In genomic region chr17:23551963-23552362, GRCm38 (mm10) we compare ENCODE assay signal across 25 mouse cellular contexts. TPM values are rescaled to one million over a fixed set of nuclear protein-coding genes. Genes with fewer than 3 reads are reported as not detected.
A peak's percentile ranks its signal among the peaks of the same experiment; 100 is the strongest.
DNase-seq lines count a peak whose midpoint lies in the region; ATAC-seq and TF ChIP-seq lines count a peak whose summit lies in the region.
"Had no signal": no experiment of that assay in that cellular context is flagged by ENCODE, and none has a peak within 500 bp of the region (broad histone marks: within the 10 kb centered on the region; RNA-seq: fewer than 3 reads in every experiment).

No protein-coding gene starts in this region.

- no peak overlapping the region for H3K4me3 ChIP-seq in liver, embryonic 12.5 days
- no peak overlapping the region for H3K4me3 ChIP-seq in liver, embryonic 11.5 days (ENCODE audit: low read depth, low read length)
- H3K4me3 ChIP-seq in MEL (ENCODE audit: control insufficient read depth in 1 of 2, insufficient read depth in 1 of 2, low read depth in 2 of 2, low read length in 2 of 2): peak overlapping the region; percentile 35 to 56
- no peak overlapping the region for H3K4me3 ChIP-seq in liver, embryonic 13.5 days (replicated peaks)

- H3K27ac ChIP-seq in liver, embryonic 12.5 days: peak overlapping the region; percentile 82; the same call in 1 of the 2 replicates
- no peak overlapping the region for H3K27ac ChIP-seq in liver, embryonic 11.5 days (ENCODE audit: low read depth, low read length)
- H3K27ac ChIP-seq in MEL (ENCODE audit: control insufficient read depth, low read depth, low read length): peak overlapping the region; percentile 67
- no peak overlapping the region for H3K27ac ChIP-seq in liver, embryonic 13.5 days
- H3K27ac ChIP-seq: embryonic facial prominence, embryonic 12.5 days; hindbrain, embryonic 12.5 days; macrophage had no signal

- TF ChIP-seq POLR2A in MEL (IDR thresholded peaks at IDR 0.05; ENCODE audit: control insufficient read depth in 1 of 2, insufficient read depth in 1 of 2, low read depth in 1 of 2, low read length in 2 of 2, poor library complexity in 1 of 2): peak in 1 of 2 experiments; percentile 42; a peak in 1 of 4 replicates

- no peak for TF ChIP-seq RAD21 in MEL (IDR thresholded peaks at IDR 0.05; ENCODE audit: low read depth, low read length)

- H3K4me2 ChIP-seq in liver, embryonic 12.5 days: 0 out of 2 replicates have a peak overlapping the region, but pooled peaks have one; percentile 21
- no peak overlapping the region; the same call in 1 of the 2 replicates for H3K4me2 ChIP-seq in liver, embryonic 11.5 days
- H3K4me2 ChIP-seq in liver, embryonic 13.5 days: 0 out of 2 replicates have a peak overlapping the region, but pooled peaks have one; percentile 14

- no peaks in the 10 kb centered on the region for H3K27me3 ChIP-seq in liver, embryonic 12.5 days (replicated peaks)
- no peaks in the 10 kb centered on the region for H3K27me3 ChIP-seq in liver, embryonic 11.5 days (replicated peaks; ENCODE audit: control insufficient read depth, insufficient read depth, low read length)
- no peaks in the 10 kb centered on the region for H3K27me3 ChIP-seq in MEL (ENCODE audit: control insufficient read depth in 1 of 2, insufficient read depth in 2 of 2, low read length in 2 of 2)
- no peaks in the 10 kb centered on the region for H3K27me3 ChIP-seq in liver, embryonic 13.5 days
- H3K27me3 ChIP-seq: embryonic facial prominence, embryonic 12.5 days; hindbrain, embryonic 12.5 days; Patski had no signal

- no peak for TF ChIP-seq CTCF in MEL (IDR thresholded peaks at IDR 0.05 in 2 of 3, conservative IDR thresholded peaks at IDR 0.05 in 1 of 3; ENCODE audit: control insufficient read depth in 1 of 3, insufficient read depth in 1 of 3, low read depth in 2 of 3, low read length in 3 of 3, poor library complexity in 1 of 3, severe bottlenecking in 1 of 3)

- peaks cover 1% of the 10 kb centered on the region; the same call in 1 of the 2 replicates for H3K79me2 ChIP-seq in MEL (ENCODE audit: control insufficient read depth, insufficient read depth, low read length, poor library complexity)

- H3K9me3 ChIP-seq in liver, embryonic 12.5 days (replicated peaks): no peaks in the 10 kb centered on the region
- no peaks in the 10 kb centered on the region for H3K9me3 ChIP-seq in liver, embryonic 11.5 days (ENCODE audit: control insufficient read depth, low read length)
- no peaks in the 10 kb centered on the region for H3K9me3 ChIP-seq in MEL (replicated peaks; ENCODE audit: insufficient read depth, low read length)
- H3K9me3 ChIP-seq in liver, embryonic 13.5 days (replicated peaks): no peaks in the 10 kb centered on the region
- H3K9me3 ChIP-seq: embryonic facial prominence, embryonic 12.5 days; hindbrain, embryonic 12.5 days; midbrain, embryonic 12.5 days had no signal

- peaks cover 23% of the 10 kb centered on the region for H3K36me3 ChIP-seq in liver, embryonic 12.5 days
- no peaks in the 10 kb centered on the region for H3K36me3 ChIP-seq in liver, embryonic 11.5 days (ENCODE audit: control insufficient read depth, insufficient read depth, low read length)
- H3K36me3 ChIP-seq in MEL (ENCODE audit: control insufficient read depth in 1 of 2, insufficient read depth in 2 of 2, low read length in 2 of 2): peaks cover 0 to 5% of the 10 kb centered on the region in 2 experiments; a peak in 2 of 4 replicates
- H3K36me3 ChIP-seq in liver, embryonic 13.5 days: peaks cover 24% of the 10 kb centered on the region

- H3K4me1 ChIP-seq in liver, embryonic 12.5 days: peaks cover 48% of the 10 kb centered on the region
- H3K4me1 ChIP-seq in liver, embryonic 11.5 days (replicated peaks; ENCODE audit: control insufficient read depth, insufficient read depth, low read length): peaks cover 8% of the 10 kb centered on the region; the same call in 1 of the 2 replicates
- H3K4me1 ChIP-seq in MEL (ENCODE audit: control insufficient read depth in 1 of 2, insufficient read depth in 2 of 2, low read length in 2 of 2): peaks cover 0 to 10% of the 10 kb centered on the region in 2 experiments; a peak in 2 of 4 replicates
- peaks cover 51% of the 10 kb centered on the region for H3K4me1 ChIP-seq in liver, embryonic 13.5 days (replicated peaks)

- no peak for ATAC-seq in liver, embryonic 12.5 days
- no peak for ATAC-seq in liver, embryonic 11.5 days (replicated peaks; ENCODE audit: low FRiP score)
- ATAC-seq in liver, embryonic 13.5 days (ENCODE audit: low read depth): no peak
- ATAC-seq in frontal cortex, adult (ENCODE audit: low TSS enrichment): no peak
- ATAC-seq: forebrain, embryonic 14.5 days; Patski had no signal

- 49% methylated on average over 5 of the region's 5 CpGs for WGBS in liver, embryonic 12.5 days (ENCODE audit: insufficient replicate concordance)
- 54% methylated on average over 5 of the region's 5 CpGs for WGBS in liver, embryonic 11.5 days
- 55% methylated on average over 5 of the region's 5 CpGs for WGBS in liver, embryonic 13.5 days (ENCODE audit: insufficient replicate concordance)

- TF ChIP-seq EP300 in MEL (IDR thresholded peaks at IDR 0.05; ENCODE audit: low read depth in 1 of 2, low read length in 2 of 2): no peak

- peak; percentile 59 for DNase-seq in cerebellum, adult 9-11 months
- no peak for DNase-seq in cerebellum, adult 18-20 months
- DNase-seq in liver, embryonic 11.5 days (ENCODE audit: low spot score): no peak
- peak; percentile 68 for DNase-seq in MEL (ENCODE audit: low read depth, low spot score)
- DNase-seq in liver, embryonic 13.5 days: no peak
- DNase-seq in kidney, postnatal 14 days: no peak
- DNase-seq: adrenal gland, postnatal 25 days; gastrocnemius, postnatal 36 days; heart, postnatal 14 days; kidney, adult 9 months; kidney, postnatal 4 days; right cerebral cortex, adult 18-20 months had no signal

- no peak overlapping the region for H3K9ac ChIP-seq in liver, embryonic 12.5 days
- no peak overlapping the region for H3K9ac ChIP-seq in liver, embryonic 11.5 days (ENCODE audit: low read depth, low read length)
- peak overlapping the region; percentile 69 for H3K9ac ChIP-seq in MEL (ENCODE audit: control insufficient read depth, low read depth, low read length, poor library complexity, severe bottlenecking)
- no peak overlapping the region for H3K9ac ChIP-seq in liver, embryonic 13.5 days

TF ChIP-seq in MEL, 35 proteins besides CTCF, POLR2A, EP300 and RAD21:
- TF ChIP-seq HCFC1 (IDR thresholded peaks at IDR 0.05; ENCODE audit: low read depth, low read length) (peak; percentile 34; the same call in 1 of the 2 replicates), ELF1 (IDR thresholded peaks at IDR 0.05; ENCODE audit: low read depth, low read length) (no peak), MAZ (IDR thresholded peaks at IDR 0.05; ENCODE audit: low read depth, low read length) (0 out of 2 replicates have a peak, but pooled peaks have one; percentile 2)
TF ChIP-seq in MEL: peak in this region for 2.

RNA-seq across cellular contexts. Expression of gene Zfp213, which starts 12.1 kb away (rescaled TPM):
- polyA plus RNA-seq in liver, embryonic 12.5 days (2016; fragmentation: Nextera tagmentation; extraction: Ambion mirVana): 8.3 and 9.1 TPM in 2 replicates
- 14.3 and 14.8 TPM in 2 replicates for polyA plus RNA-seq in liver, embryonic 11.5 days (2014; fragmentation: Nextera tagmentation; extraction: Ambion mirVana)
- 3.4 and 3.8 TPM in 2 replicates for total RNA-seq in MEL (2012; rRNA removed)
- 1 to 10 TPM in 1 of 2 experiments, not detected in 1; 3.0 TPM for polyA plus RNA-seq in MEL (2012; ENCODE audit: insufficient read depth in 1 of 2, insufficient read length in 2 of 2, low read depth in 1 of 2, low replicate concordance in 2 of 2, missing spikeins in 1 of 2)
- 5.5 and 6.5 TPM in 2 replicates for polyA plus RNA-seq in liver, embryonic 13.5 days (2015; fragmentation: Nextera tagmentation; extraction: Ambion mirVana)

RNA-seq across cellular contexts. Expression of gene Zfp13, which starts 47.3 kb away (rescaled TPM):
- 2.8 and 2.9 TPM in 2 replicates for polyA plus RNA-seq in liver, embryonic 12.5 days (2016; fragmentation: Nextera tagmentation; extraction: Ambion mirVana)
- polyA plus RNA-seq in liver, embryonic 11.5 days (2014; fragmentation: Nextera tagmentation; extraction: Ambion mirVana): 5.6 and 6.3 TPM in 2 replicates
- total RNA-seq in MEL (2012; rRNA removed): 0.08 and 0.16 TPM in 2 replicates
- under 1 TPM in 1 of 2 experiments, not detected in 1; 0.38 TPM for polyA plus RNA-seq in MEL (2012; ENCODE audit: insufficient read depth in 1 of 2, insufficient read length in 2 of 2, low read depth in 1 of 2, low replicate concordance in 2 of 2, missing spikeins in 1 of 2)
- 1.2 and 1.6 TPM in 2 replicates for polyA plus RNA-seq in liver, embryonic 13.5 days (2015; fragmentation: Nextera tagmentation; extraction: Ambion mirVana)

RNA-seq across cellular contexts. Expression of gene Zscan10, which starts 48.7 kb away (rescaled TPM):
- not detected in 2 replicates for polyA plus RNA-seq in liver, embryonic 12.5 days (2016; fragmentation: Nextera tagmentation; extraction: Ambion mirVana)
- polyA plus RNA-seq in liver, embryonic 11.5 days (2014; fragmentation: Nextera tagmentation; extraction: Ambion mirVana): 0.12 and 0.25 TPM in 2 replicates
- total RNA-seq in MEL (2012; rRNA removed): not detected in 2 replicates
- polyA plus RNA-seq in MEL (2012; ENCODE audit: insufficient read depth in 1 of 2, insufficient read length in 2 of 2, low read depth in 1 of 2, low replicate concordance in 2 of 2, missing spikeins in 1 of 2): under 1 TPM in 1 of 2 experiments, not detected in 1; 0.08 TPM
- polyA plus RNA-seq in liver, embryonic 13.5 days (2015; fragmentation: Nextera tagmentation; extraction: Ambion mirVana): not detected in 2 replicates
- total RNA-seq: adrenal gland, postnatal 25 days; gastrocnemius, postnatal 36 days; heart, postnatal 14 days; layer of hippocampus, postnatal 10 days; left cerebral cortex, adult 8-10 months had no signal
- polyA plus RNA-seq: cortical plate, adult 2 months; erythroblast, embryonic 14.5 days; forebrain, embryonic 14.5 days; heart, embryonic 11.5 days; macrophage; midbrain, embryonic 12.5 days; Patski had no signal

Comparison
In these comparisons a context has a peak if more than half of its experiments do, and no peak if none do; other contexts are left out.
1. DNase-seq: peak in cerebellum, adult 9-11 months (single experiment) and MEL (single experiment); none in cerebellum, adult 18-20 months (0 of 2), liver, embryonic 11.5 days (single experiment), liver, embryonic 13.5 days (single experiment) and kidney, postnatal 14 days (single experiment).
2. H3K27ac ChIP-seq: peak in liver, embryonic 12.5 days (single experiment) and MEL (single experiment); none in liver, embryonic 11.5 days (single experiment) and liver, embryonic 13.5 days (single experiment).
3. H3K4me3 ChIP-seq: peak in MEL (2 of 2); none in liver, embryonic 12.5 days (single experiment), liver, embryonic 11.5 days (single experiment) and liver, embryonic 13.5 days (single experiment).